Mouse (Mus musculus) hindbrain, embryonic 11.5 days (tissue): ENCODE measurements around the gene Guca1b. TPM values are rescaled to one million over a fixed set of nuclear protein-coding genes. Genes with fewer than 3 reads are reported as not detected.
A peak's percentile ranks its signal among the peaks of the same experiment; 100 is the strongest.

Source experiments
- ATAC-seq: fragments of 200-750 bp; cut with Nextera tagmentation; 2 replicates; pipeline ENCODE4 v1.8.0; 2017; ENCODE audit warnings: mild to moderate bottlenecking, moderate TSS enrichment, moderate library complexity; ENCODE audit not compliant: low FRiP score
- DNase-seq: peaks from one replicate; pipeline ENCODE4 v3.0.0-alpha.2; 2015; ENCODE audit warnings: low spot score
- H3K27ac ChIP-seq: fragments of 300-500 bp; sonication (generic); 2 replicates; pipeline ENCODE4 v1.5.1; 2014; ENCODE audit warnings: mild to moderate bottlenecking, low read depth, low read length
- H3K27me3 ChIP-seq: fragments of 300-500 bp; sonication (generic); 2 replicates; pipeline ENCODE4 v1.6.1; 2014; ENCODE audit warnings: mild to moderate bottlenecking, low read length, moderate library complexity, mixed read lengths; ENCODE audit not compliant: control insufficient read depth, insufficient read depth
- H3K36me3 ChIP-seq: fragments of 300-500 bp; sonication (generic); 2 replicates; pipeline ENCODE4 v1.6.1; 2014; ENCODE audit warnings: mild to moderate bottlenecking, low read length, moderate library complexity, mixed read lengths; ENCODE audit not compliant: control insufficient read depth, insufficient read depth
- H3K4me1 ChIP-seq: fragments of 300-500 bp; sonication (generic); replicated peaks from 2 replicates; pipeline ENCODE4 v1.6.1; 2014; ENCODE audit warnings: low read length, mixed read lengths; ENCODE audit not compliant: control insufficient read depth, insufficient read depth
- H3K4me2 ChIP-seq: fragments of 300-500 bp; sonication (generic); replicated peaks from 2 replicates; pipeline ENCODE4 v1.6.1; 2014; ENCODE audit warnings: mild to moderate bottlenecking, low read depth, low read length
- H3K4me3 ChIP-seq: fragments of 300-500 bp; sonication (generic); 2 replicates; pipeline ENCODE4 v1.5.1; 2014; ENCODE audit warnings: low read depth, low read length
- H3K9ac ChIP-seq: fragments of 300-500 bp; sonication (generic); 2 replicates; pipeline ENCODE4 v1.6.1; 2014; ENCODE audit warnings: low read depth, low read length
- H3K9me3 ChIP-seq: fragments of 300-500 bp; sonication (generic); 2 replicates; pipeline ENCODE4 v1.6.1; 2016; ENCODE audit warnings: low read length; ENCODE audit not compliant: control insufficient read depth
- WGBS: fragments of 180-500 bp; shearing (Covaris S2); extraction: QIAGEN DNeasy Blood & Tissue Kit; methylation state at CpG from one replicate; pipeline ENCODE4 v1.1.7; 2014; 5-methylcytosine and 5-hydroxymethylcytosine counted together
- polyA plus RNA-seq: library from polyadenylated mRNA; unstranded; fragments of >200 nt; fragmentation: Nextera tagmentation; extraction: Ambion mirVana; gene quantifications from 2 replicates; pipeline ENCODE4 v1.2.1, GENCODE M21; 2014

Gene Guca1b
- polyA plus RNA-seq, 1 experiment from 2014 or later = 0.31 TPM

DNA sequence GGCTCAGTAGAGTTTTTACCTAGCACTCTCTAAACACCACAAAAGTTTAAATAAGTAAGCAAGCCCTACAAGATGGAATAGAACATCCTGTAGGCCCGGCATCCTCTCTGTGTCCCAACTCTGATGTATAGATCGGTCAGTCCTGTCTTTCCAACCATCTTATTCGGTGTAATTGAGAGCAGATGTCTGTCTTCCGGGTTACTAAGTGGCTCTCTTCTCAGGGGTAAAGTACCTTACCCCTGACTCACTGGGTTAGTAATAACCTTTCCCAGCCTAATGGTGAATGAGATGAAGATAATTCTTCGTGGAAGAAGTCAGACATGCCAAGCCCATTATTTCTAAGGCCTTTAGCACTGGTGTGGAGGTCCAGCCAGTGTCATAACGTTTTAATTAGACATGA is 11.2 kb upstream of the Guca1b start:
- Histone ChIP-seq H3K36me3 (peaks cover 6% of the 10 kb centered on the region; the same call in 1 of the 2 replicates), H3K27ac (no peak overlapping the region), H3K27me3 (no peaks in the 10 kb centered on the region), H3K4me2 (no peak overlapping the region), H3K9ac (no peak overlapping the region), H3K4me3 (no peak overlapping the region), H3K9me3 (no peaks in the 10 kb centered on the region), H3K4me1 (no peaks in the 10 kb centered on the region)
- WGBS = 87% methylated on average over 6 of the region's 6 CpGs
- ATAC-seq (no peak), DNase-seq (no peak)

DNA sequence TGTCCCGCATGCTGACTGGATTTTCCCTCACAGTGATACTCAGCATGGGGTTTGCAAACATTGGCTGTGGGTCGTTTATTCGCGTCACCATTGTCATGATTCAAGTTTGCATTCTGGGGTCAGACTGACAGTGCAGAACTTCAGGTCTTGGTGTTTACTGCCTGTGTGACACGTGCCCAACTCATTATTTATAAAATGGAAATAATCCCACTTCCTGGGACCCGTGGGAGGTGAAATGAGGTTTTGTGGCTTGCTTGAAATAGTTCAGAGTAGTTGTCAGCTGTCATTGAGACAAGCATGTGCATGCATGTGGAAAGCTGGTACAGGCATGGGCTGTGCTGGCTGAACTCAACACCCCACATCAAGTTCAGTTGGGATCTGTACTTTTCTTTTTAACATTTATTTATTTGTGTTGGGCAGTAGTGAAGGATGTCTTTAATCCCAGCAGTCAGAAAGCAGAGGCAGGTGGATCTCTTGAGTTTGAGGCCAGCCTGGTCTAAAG is 8.4 kb upstream of the Guca1b start:
- 92% methylated on average over 6 of the region's 6 CpGs for WGBS
- H3K36me3 ChIP-seq = peaks cover 9% of the 10 kb centered on the region; the same call in 1 of the 2 replicates
- no peak overlapping the region for H3K9ac ChIP-seq
- DNase-seq = no peak
- no peaks in the 10 kb centered on the region for H3K9me3 ChIP-seq
- H3K4me3 ChIP-seq = no peak overlapping the region
- H3K4me1 ChIP-seq = no peaks in the 10 kb centered on the region
- ATAC-seq = no peak
- H3K4me2 ChIP-seq = no peak overlapping the region
- H3K27me3 ChIP-seq = no peaks in the 10 kb centered on the region
- H3K27ac ChIP-seq = no peak overlapping the region

DNA sequence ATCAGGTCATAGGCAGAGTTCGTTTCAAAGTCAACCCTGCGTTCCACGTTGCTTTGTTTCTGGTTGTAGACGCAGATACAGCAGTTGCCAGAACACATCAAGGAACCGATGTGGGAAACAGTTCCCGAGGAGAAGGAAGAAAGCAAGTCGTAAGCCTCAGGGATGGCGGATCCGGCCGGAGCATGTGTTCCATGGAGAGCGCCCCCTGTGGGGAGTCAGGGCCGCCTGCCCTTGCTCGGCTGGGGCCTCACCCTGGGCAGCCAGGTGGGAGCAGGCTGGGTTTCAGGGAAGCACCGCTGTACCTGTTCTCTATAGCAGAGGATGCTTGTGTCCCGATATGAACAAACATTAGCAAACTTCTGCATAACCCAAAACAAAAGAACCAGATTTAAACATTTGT is 7.1 kb upstream of the Guca1b start:
- Histone ChIP-seq H3K27ac (no peak overlapping the region), H3K4me2 (no peak overlapping the region), H3K27me3 (no peaks in the 10 kb centered on the region), H3K9ac (no peak overlapping the region), H3K9me3 (no peaks in the 10 kb centered on the region), H3K4me3 (no peak overlapping the region), H3K4me1 (no peaks in the 10 kb centered on the region), H3K36me3 (peaks cover 9% of the 10 kb centered on the region; the same call in 1 of the 2 replicates)
- WGBS = 87% methylated on average over 15 of the region's 15 CpGs
- ATAC-seq (no peak), DNase-seq (no peak)

DNA sequence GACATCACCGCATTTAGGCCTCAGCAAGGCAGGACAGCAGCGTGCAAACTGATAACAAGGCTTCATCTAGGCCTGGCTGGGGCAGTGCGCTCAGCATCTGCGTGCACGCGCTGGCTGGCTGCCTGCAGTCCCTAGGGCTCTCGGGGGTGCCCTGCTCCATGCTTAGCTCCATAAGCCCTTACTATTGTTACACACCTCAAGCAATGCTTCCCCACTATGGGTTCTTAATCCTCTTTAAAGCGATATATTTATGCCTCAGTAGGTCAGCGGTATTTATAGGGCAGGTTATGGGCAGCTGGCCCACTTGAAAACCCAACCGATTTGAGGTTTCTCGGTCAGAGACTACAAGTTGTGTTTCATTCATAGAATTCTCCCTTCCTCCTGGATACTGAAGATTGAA is 3.3 kb upstream of the Guca1b start:
- H3K27ac ChIP-seq = no peak overlapping the region
- H3K4me3 ChIP-seq = no peak overlapping the region
- no peak for ATAC-seq
- peaks cover 3% of the 10 kb centered on the region; the same call in 1 of the 2 replicates for H3K36me3 ChIP-seq
- DNase-seq = no peak
- H3K4me1 ChIP-seq = no peaks in the 10 kb centered on the region
- no peaks in the 10 kb centered on the region for H3K9me3 ChIP-seq
- H3K4me2 ChIP-seq = no peak overlapping the region
- H3K27me3 ChIP-seq = no peaks in the 10 kb centered on the region
- no peak overlapping the region for H3K9ac ChIP-seq
- 85% methylated on average over 11 of the region's 11 CpGs for WGBS

DNA sequence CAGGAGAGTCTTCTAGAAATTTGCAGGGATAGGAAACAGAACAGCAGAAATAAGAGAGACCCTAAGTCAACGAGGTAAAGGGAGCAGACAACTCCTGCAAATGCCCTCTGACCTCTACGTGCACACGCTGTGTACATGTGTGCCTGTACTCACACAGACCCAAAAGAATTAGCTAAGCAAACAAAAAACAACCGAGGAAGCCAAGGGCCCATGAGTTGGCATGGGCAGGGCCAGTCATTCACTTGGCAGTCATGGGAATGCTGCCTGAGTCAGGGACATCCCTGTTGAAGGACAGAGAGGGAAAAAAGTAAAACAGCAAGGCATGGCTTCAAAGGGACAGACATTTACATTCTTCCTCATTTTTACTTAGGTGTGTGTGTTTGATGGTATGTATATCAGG is 1.9 kb upstream of the Guca1b start:
- no peak overlapping the region for H3K9ac ChIP-seq
- H3K4me3 ChIP-seq = no peak overlapping the region
- ATAC-seq (no peak), DNase-seq (no peak)
- peaks cover 3% of the 10 kb centered on the region; the same call in 1 of the 2 replicates for H3K36me3 ChIP-seq
- H3K9me3 ChIP-seq = no peaks in the 10 kb centered on the region
- H3K4me2 ChIP-seq = no peak overlapping the region
- WGBS = 86% methylated on average over 4 of the region's 4 CpGs
- no peaks in the 10 kb centered on the region for H3K4me1 ChIP-seq
- no peaks in the 10 kb centered on the region for H3K27me3 ChIP-seq
- no peak overlapping the region for H3K27ac ChIP-seq

DNA sequence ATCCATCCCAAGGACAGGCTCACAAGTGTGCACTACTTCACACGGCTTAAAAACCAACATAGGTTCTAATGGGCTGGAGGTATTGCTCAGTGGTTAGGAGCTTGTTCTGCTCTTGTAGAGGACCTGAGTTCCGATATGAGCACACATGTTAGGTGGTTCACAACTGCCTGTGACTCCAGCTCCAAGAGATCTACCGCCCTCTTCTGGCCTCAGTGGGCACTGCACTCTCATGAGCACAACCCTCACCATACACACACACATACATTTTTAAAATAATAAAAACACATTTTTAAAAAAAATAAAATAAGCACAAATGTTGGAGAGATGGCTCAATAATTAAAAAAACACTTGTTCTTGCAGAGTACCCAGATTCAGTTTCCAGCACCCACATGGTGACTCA is 1.1 kb upstream of the Guca1b start:
- no peak overlapping the region for H3K4me3 ChIP-seq
- no peaks in the 10 kb centered on the region for H3K9me3 ChIP-seq
- DNase-seq = no peak
- no peak for ATAC-seq
- H3K27me3 ChIP-seq = no peaks in the 10 kb centered on the region
- H3K4me2 ChIP-seq = no peak overlapping the region
- peaks cover 2% of the 10 kb centered on the region; the same call in 1 of the 2 replicates for H3K36me3 ChIP-seq
- no peak overlapping the region for H3K9ac ChIP-seq
- H3K4me1 ChIP-seq = no peaks in the 10 kb centered on the region
- H3K27ac ChIP-seq = no peak overlapping the region
- WGBS = 91% methylated on average over 3 of the region's 3 CpGs

DNA sequence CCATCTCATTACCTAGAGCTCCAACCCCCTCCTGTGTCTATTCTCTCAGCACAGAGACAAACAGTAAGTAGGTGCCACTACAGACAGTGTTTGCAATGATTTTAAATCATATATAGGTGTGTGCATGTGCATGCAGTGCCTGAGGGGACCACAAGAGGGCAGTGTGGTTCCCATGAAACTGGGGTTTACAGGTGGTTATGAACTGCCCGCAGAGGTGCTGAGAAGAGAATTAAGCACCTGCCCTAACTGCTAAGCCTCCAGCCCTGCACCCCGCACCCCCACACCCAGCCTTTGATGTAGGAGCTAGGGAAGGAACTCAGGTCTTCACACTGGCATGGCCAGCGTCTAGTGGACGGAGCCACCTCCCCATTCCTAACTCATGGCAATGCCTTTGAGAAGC is 1.5 kb downstream of the Guca1b start:
- Histone ChIP-seq H3K27ac (no peak overlapping the region), H3K9me3 (no peaks in the 10 kb centered on the region), H3K4me2 (no peak overlapping the region), H3K9ac (no peak overlapping the region), H3K27me3 (no peaks in the 10 kb centered on the region), H3K36me3 (no peaks in the 10 kb centered on the region), H3K4me1 (no peaks in the 10 kb centered on the region), H3K4me3 (no peak overlapping the region)
- peak; percentile 59 for DNase-seq
- WGBS = 68% methylated on average over 4 of the region's 4 CpGs
- no peak for ATAC-seq

DNA sequence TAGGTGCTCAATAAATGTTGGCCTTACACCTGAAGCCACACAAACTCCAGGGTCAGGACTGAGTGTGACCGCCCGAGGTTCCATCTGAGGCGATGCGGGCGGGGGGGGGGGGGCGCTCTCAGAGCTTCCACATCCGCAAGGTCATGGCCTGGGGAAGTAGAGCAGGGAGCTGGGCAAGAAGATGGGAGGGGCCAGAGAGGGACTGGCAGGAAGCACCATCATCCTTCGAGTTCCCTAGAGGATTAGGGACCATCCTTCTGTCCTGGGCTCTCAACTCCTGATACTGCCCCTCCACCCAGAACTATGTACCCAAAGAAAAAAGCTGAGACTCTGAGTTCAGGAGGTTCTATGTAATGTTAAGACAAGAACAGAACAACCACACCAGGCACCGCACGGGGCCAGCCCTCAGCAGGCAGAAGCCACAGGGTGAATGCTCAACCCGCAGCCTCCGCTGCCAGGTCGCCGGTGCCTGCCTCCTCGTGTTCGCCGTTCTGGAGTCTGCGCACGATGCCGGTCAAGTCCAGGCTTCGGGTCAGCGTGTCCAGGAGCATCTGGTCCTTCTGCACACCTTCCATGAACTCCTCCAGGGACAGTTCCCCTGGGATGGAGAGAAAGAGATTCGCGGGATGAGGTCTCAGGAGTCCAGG is 9.2 kb downstream of the Guca1b start:
- Histone ChIP-seq H3K27ac (no peak overlapping the region), H3K36me3 (no peaks in the 10 kb centered on the region), H3K4me3 (peak overlapping the region; percentile 16; the same call in 1 of the 2 replicates), H3K4me2 (peak overlapping the region; percentile 23), H3K4me1 (no peaks in the 10 kb centered on the region), H3K27me3 (peaks cover 12% of the 10 kb centered on the region), H3K9me3 (no peaks in the 10 kb centered on the region), H3K9ac (no peak overlapping the region)
- WGBS = 24% methylated on average over 24 of the region's 24 CpGs
- ATAC-seq (no peak), DNase-seq (peak; percentile 11)

DNA sequence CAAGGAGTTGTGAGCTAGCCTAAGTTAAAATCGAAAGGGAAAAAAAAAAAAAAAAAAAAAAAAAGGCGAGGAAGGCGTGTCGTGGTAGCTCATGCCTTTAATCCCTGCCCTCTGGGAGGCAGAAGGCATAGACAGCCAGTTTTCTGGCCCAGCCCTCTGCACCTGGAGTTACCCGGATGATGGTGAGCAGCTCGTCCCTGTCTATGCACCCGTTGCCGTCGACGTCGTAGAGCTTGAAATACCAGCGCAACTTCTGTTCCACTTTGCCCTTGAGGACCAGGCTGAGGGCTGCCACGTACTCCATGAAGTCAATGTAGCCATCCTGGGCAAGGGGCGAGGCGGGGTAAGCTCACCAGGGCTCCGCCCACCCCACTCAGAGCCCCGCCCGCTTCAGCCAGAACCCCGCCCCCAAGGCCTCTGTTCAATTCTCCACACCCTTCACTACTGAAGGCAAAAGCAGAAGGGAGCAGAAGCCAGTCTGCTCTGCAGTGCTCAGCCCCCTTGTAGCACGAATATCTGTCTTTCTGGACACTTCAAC is 10.3 kb downstream of the Guca1b start:
- Histone ChIP-seq H3K27me3 (peaks cover 12% of the 10 kb centered on the region), H3K4me2 (peak overlapping the region; percentile 24; the same call in 1 of the 2 replicates), H3K36me3 (no peaks in the 10 kb centered on the region), H3K4me3 (no peak overlapping the region), H3K4me1 (no peaks in the 10 kb centered on the region), H3K9ac (no peak overlapping the region), H3K9me3 (no peaks in the 10 kb centered on the region), H3K27ac (no peak overlapping the region)
- peak; percentile 74 for DNase-seq
- WGBS = 2% methylated on average over 20 of the region's 20 CpGs
- peak; percentile 75 for ATAC-seq
